In the genomic region with DNA sequence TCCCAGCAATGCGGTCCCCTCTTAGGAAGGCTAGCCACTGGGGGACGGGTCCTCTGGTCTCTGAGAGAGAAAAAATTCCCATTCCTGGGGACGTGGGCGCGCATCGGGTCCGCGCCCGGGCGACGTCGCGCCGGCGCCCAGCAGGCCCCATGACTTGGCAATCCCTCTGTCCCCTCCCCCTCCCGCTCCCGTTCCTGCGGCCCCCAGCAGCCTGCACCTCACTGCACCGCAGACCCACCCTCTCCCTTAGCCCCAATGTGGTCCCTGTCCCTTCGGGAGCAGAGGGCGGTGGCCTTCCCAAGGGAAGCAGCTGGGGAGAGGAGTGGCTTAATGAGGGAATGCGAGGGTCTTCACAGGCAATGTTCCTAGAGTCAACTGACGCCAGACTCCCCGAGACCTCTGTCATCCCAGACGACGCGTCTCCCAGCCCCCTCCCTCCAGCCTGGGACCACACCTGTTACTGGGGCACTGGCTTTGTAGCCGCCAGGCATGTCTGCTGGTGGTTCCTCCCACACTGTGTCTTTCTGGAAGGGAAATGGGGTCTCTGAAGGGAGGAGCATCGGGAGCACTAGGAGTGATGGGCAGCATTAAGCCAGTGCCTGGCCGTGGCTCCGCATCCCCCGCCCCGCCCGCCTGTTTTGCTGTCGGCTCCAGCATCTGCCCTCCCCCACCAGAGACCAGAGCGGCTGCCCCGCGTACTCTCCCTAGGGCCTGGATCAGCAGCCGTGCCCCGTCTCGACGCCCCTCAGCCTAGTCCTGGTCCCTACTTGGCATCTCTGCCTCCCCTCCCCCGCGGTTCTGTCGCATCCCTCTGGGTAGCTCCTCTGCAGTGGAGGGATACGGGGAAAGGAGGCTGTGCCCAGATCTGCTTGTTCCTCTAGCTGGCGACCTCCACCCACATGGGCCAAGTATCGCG, we compare ENCODE assay signal across 10 mouse cellular contexts. TPM values are rescaled to one million over a fixed set of nuclear protein-coding genes. Genes with fewer than 3 reads are reported as not detected.
DNase-seq lines count a peak whose midpoint lies in the region; ATAC-seq and TF ChIP-seq lines count a peak whose summit lies in the region.
"Had no signal": no experiment of that assay in that cellular context is flagged by ENCODE, and none has a peak within 500 bp of the region (broad histone marks: within the 10 kb centered on the region; RNA-seq: fewer than 3 reads in every experiment).

No protein-coding gene starts in this region.

- H3K4me1 ChIP-seq in kidney, postnatal 0 days (replicated peaks; ENCODE audit: insufficient read depth, low read length) = peaks cover 13% of the 10 kb centered on the region; the same call in 1 of the 2 replicates
- peaks cover 3% of the 10 kb centered on the region; the same call in 1 of the 2 replicates for H3K4me1 ChIP-seq in stomach, postnatal 0 days (replicated peaks; ENCODE audit: control insufficient read depth, insufficient read depth)

- H3K9ac ChIP-seq in kidney, postnatal 0 days (ENCODE audit: low read depth, low read length) = peak overlapping the region; percentile 44; the same call in 1 of the 2 replicates
- H3K9ac ChIP-seq in stomach, postnatal 0 days (ENCODE audit: low read length) = peak overlapping the region; percentile 53

- peaks cover 20% of the 10 kb centered on the region for H3K27me3 ChIP-seq in kidney, postnatal 0 days (ENCODE audit: insufficient read depth, low read length)
- H3K27me3 ChIP-seq in stomach, postnatal 0 days (ENCODE audit: control insufficient read depth, insufficient read depth, low read length) = peaks cover 7% of the 10 kb centered on the region; the same call in 1 of the 2 replicates

- no peak for TF ChIP-seq CTCF in kidney, postnatal 0 days (IDR thresholded peaks at IDR 0.05; ENCODE audit: low read depth)
- no peak for TF ChIP-seq CTCF in stomach, postnatal 0 days (IDR thresholded peaks at IDR 0.05; ENCODE audit: low read depth)

- DNase-seq in kidney, postnatal 0 days (ENCODE audit: low spot score) = peak; percentile 24
- DNase-seq in kidney, adult 9 months = no peak
- DNase-seq in cerebellum, adult 9-10 months = peak; percentile 78
- DNase-seq in frontal cortex, postnatal 10 days (ENCODE audit: low spot score in 2 of 2) = peak; percentile 73 to 79
- peak; percentile 52 to 77 for DNase-seq in layer of hippocampus, adult 18-20 months (ENCODE audit: low spot score in 2 of 2)
- peak; percentile 60 for DNase-seq in mesoderm, embryonic 11.5 days (ENCODE audit: low read depth, low spot score)
- peak; percentile 30 for DNase-seq in stomach, postnatal 0 days (ENCODE audit: low spot score)
- DNase-seq in thymus, postnatal 10 days (ENCODE audit: low spot score in 2 of 2) = no peak

- peak overlapping the region; percentile 39 for H3K4me3 ChIP-seq in kidney, postnatal 0 days (replicated peaks; ENCODE audit: low read depth, low read length)
- peak overlapping the region; percentile 48 for H3K4me3 ChIP-seq in stomach, postnatal 0 days (ENCODE audit: low read depth, low read length)

- no peak for TF ChIP-seq EP300 in stomach, postnatal 0 days (optimal IDR thresholded peaks at IDR 0.05)

- H3K36me3 ChIP-seq in kidney, postnatal 0 days (ENCODE audit: insufficient read depth, low read length) = no peaks in the 10 kb centered on the region
- H3K36me3 ChIP-seq in stomach, postnatal 0 days (ENCODE audit: control insufficient read depth, insufficient read depth, low read length) = no peaks in the 10 kb centered on the region
- H3K36me3 ChIP-seq: G1E had no signal

- 1% methylated on average over 46 of the region's 49 CpGs for whole genome bisulfite sequencing in kidney, postnatal 0 days
- WGBS in stomach, postnatal 0 days = under 1% methylated on average over 48 of the region's 49 CpGs

- ATAC-seq in kidney, postnatal 0 days (replicated peaks; ENCODE audit: low FRiP score, low read depth) = peak; percentile 42; the same call in 1 of the 2 replicates
- peak; percentile 50 for ATAC-seq in stomach, postnatal 0 days (ENCODE audit: low FRiP score, low TSS enrichment)

- no peak overlapping the region for H3K27ac ChIP-seq in kidney, postnatal 0 days
- H3K27ac ChIP-seq in stomach, postnatal 0 days (replicated peaks) = no peak overlapping the region
- H3K27ac ChIP-seq: macrophage had no signal

- H3K4me2 ChIP-seq in kidney, postnatal 0 days (ENCODE audit: low read length) = peak overlapping the region; percentile 69
- H3K4me2 ChIP-seq in stomach, postnatal 0 days (replicated peaks; ENCODE audit: low read depth) = peak overlapping the region; percentile 78

- H3K9me3 ChIP-seq in kidney, postnatal 0 days (replicated peaks; ENCODE audit: low read length) = no peaks in the 10 kb centered on the region
- H3K9me3 ChIP-seq in stomach, postnatal 0 days (ENCODE audit: control insufficient read depth, low read length) = no peaks in the 10 kb centered on the region
- H3K9me3 ChIP-seq: G1E had no signal

RNA-seq across cellular contexts. Expression of a gene that starts 0.9 kb away (rescaled TPM):
- 3.7 and 4.8 TPM in 2 replicates for polyA plus RNA-seq in kidney, postnatal 0 days (2015; fragmentation: Nextera tagmentation; extraction: Ambion mirVana)
- total RNA-seq in layer of hippocampus, adult 18-20 months (2021) = 100 to 1,000 TPM; 637 to 653 TPM
- polyA plus RNA-seq in stomach, postnatal 0 days (2015; fragmentation: Nextera tagmentation; extraction: Ambion mirVana) = 7.7 and 9.6 TPM in 2 replicates

RNA-seq across cellular contexts. Expression of a gene that starts 34.2 kb away (rescaled TPM):
- polyA plus RNA-seq in kidney, postnatal 0 days (2015; fragmentation: Nextera tagmentation; extraction: Ambion mirVana) = 0.24 and 0.33 TPM in 2 replicates
- not detected for total RNA-seq in layer of hippocampus, adult 18-20 months (2021)
- 0.48 and 0.55 TPM in 2 replicates for polyA plus RNA-seq in stomach, postnatal 0 days (2015; fragmentation: Nextera tagmentation; extraction: Ambion mirVana)
- total RNA-seq: G1E had no signal
- polyA plus RNA-seq: G1E, macrophage had no signal

RNA-seq across cellular contexts. Expression of a gene that starts 59.9 kb away (rescaled TPM):
- 3.1 and 3.4 TPM in 2 replicates for polyA plus RNA-seq in kidney, postnatal 0 days (2015; fragmentation: Nextera tagmentation; extraction: Ambion mirVana)
- total RNA-seq in layer of hippocampus, adult 18-20 months (2021) = not detected
- 27.8 and 34.3 TPM in 2 replicates for polyA plus RNA-seq in stomach, postnatal 0 days (2015; fragmentation: Nextera tagmentation; extraction: Ambion mirVana)
- polyA plus RNA-seq: G1E, macrophage had no signal

Comparison
In these comparisons a context has a peak if more than half of its experiments do, and no peak if none do; other contexts are left out.
1. DNase-seq: peak in kidney, postnatal 0 days (single experiment), cerebellum, adult 9-10 months (single experiment), frontal cortex, postnatal 10 days (2 of 2), layer of hippocampus, adult 18-20 months (2 of 2), mesoderm, embryonic 11.5 days (single experiment) and stomach, postnatal 0 days (single experiment); none in kidney, adult 9 months (single experiment) and thymus, postnatal 10 days (0 of 2).